Mouse (Mus musculus) megakaryocyte progenitor cell, adult 5-6 weeks (primary cell): Measurements from ENCODE around the gene Tmem151b. TPM values are rescaled to one million over a fixed set of nuclear protein-coding genes. Genes with fewer than 3 reads are reported as not detected.
A peak's percentile ranks its signal among the peaks of the same experiment; 100 is the strongest.

Experiments
- ATAC-seq: replicated peaks from 2 replicates; pipeline ENCODE4 v1.8.0; 2016; ENCODE audit warnings: mild to moderate bottlenecking, moderate TSS enrichment, inconsistent platforms; ENCODE audit not compliant: poor library complexity
- total RNA-seq, 2 experiments: library from RNA; stranded (forward) in 1 of 2; stranded (reverse) in 1 of 2; fragments of 157-497, 149-512 nt in 1 of 2; fragments of 200-1000 nt in 1 of 2; gene quantifications; 2 replicates each; pipeline versions ENCODE4 v1.2.3 to v1.2.4; 2015 to 2017

The Tmem151b gene
- total RNA-seq, 2 experiments from 2014 or later = 0.12 TPM; not detected in 1

DNA sequence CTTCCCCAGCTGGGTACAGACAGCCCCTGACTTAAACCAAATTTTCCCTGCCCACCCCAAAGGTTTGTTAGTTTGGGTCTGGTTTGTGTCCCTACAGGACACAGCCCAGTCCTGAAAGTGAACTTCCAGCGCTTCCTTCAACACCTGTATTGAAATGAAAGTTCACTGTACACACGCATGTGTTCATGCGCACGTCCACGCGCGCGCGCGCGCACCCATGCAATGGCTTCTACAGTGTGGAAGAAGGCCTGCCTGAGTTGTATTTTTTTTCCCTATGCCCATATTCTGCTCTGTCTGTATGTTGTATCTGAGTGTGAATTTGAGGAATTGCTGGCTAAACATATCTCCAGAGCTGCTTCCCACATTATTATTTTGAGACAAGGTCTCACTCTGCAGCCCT is 15.6 kb upstream of the Tmem151b start:
- no peak for ATAC-seq

GRCm38 (mm10) chr17:45564531-45565084 is 15.1 kb upstream of the Tmem151b start:
- ATAC-seq = no peak; the same call in 1 of the 2 replicates

- ATAC-seq = peak; percentile 83
Observed at GRCm38 (mm10) chr17:45563655-45564530, 14.4 kb upstream of the Tmem151b start, which contains the start of gene Slc35b2. Gene Slc35b2 (plus strand): TSS chr17:45563874.

GRCm38 (mm10) chr17:45563216-45563615 is 13.7 kb upstream of the Tmem151b start:
- no peak for ATAC-seq

DNA sequence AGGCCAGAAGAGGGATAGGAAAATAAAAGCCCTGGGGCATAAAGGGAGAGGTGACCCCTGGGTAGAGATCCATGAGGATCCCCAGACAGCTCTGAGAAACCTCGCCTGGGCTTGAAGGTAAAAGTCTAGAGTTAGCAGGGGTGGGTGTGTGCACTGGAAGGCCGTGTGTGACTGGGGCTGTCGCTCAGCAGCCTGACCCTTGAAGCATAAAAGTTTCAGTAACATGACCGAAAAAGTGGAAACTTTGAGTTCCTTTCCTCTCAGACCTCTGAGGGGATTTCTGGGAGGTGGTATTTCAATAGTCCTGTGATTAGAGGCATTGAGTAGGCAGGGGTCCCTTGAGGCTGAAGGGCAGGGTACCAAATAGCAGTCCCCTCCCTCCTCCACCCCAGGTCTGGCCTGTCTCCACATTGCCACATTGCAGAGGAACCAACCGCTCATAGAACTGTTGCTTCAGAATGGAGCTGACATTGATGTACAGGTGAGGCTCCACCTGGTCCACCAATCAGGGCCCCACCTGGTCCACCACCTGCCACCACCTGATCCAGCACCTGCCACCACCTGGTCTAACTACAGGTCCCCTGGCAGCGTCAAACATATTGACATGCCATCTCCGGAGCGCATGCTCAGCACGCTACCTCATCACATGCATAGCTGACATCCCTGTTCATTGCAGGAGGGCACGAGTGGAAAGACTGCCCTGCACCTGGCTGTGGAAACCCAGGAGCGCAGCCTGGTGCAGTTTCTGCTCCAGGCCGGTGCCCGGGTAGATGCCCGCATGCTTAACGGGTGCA is 10.5 kb upstream of the Tmem151b start:
- no peak for ATAC-seq

DNA sequence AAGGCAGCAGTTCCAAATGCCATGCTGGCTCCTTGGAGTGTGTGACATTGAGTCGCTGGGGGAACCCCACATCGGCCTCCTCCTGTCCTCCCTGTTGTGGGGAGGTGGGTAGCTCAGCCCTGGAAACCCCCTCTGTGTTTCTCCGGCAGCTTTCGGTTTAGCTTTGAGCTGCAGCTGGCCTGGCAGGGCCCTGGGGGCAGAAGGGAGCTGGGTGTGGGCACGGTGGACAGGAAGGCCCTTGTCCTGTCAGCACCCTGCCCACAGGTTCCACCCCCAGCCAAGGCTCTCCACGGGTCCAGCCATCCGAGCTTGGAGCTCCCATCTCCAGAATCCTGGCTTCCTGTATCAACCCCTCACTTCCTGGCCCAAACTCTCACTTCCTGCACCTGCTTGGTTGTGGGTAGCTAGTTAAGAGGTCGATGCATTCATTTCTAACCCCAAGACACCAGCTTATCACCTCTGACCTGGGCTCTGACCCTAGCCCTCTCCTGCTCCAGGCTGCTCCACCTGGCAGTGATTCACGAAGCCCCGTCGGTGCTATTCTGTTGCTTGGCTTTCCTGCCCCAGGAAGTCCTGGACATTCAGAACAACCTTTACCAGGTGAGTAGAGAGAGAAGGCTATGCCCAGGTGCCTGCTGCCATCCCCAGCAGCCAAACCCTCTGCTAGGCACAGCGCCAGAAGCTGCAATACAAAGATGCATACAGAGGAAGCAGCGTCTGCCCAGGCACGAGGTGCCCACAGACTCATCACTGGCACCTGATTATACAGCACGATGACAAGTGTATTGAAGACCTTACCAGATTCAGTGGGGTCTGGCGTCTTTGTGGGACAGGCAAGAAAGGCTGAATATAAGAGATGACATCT is 8.8 kb upstream of the Tmem151b start:
- ATAC-seq = no peak

- ATAC-seq = no peak
Observed at GRCm38 (mm10) chr17:45557246-45557824, 7.9 kb upstream of the Tmem151b start.

- ATAC-seq = peak; percentile 25; the same call in 1 of the 2 replicates
Observed at GRCm38 (mm10) chr17:45556514-45557245, 7.2 kb upstream of the Tmem151b start.

DNA sequence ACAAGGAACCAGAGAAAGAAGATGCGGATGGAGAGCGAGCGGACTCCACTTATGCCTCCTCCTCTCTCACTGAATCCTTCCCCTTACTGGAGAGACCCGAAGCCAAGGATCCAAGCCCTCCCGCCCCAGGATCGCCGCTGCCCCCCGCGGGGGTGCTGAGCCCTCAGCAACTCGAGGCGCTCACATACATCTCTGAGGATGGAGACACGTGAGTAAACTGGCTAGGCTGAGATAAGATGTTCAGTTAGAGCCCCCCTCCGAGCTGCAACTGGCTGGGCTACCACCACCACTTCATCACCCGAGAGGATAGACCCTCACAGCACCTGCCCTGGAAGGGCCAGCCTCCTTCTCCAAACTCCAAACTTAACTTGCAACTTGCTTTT is 6.6 kb upstream of the Tmem151b start:
- no peak for ATAC-seq

GRCm38 (mm10) chr17:45555452-45556106 is 6.1 kb upstream of the Tmem151b start, which contains the start of gene Nfkbie:
Gene Nfkbie (plus strand): TSS chr17:45555703.
- ATAC-seq = peak; percentile 82

- no peak for ATAC-seq
Observed at GRCm38 (mm10) chr17:45554420-45554819, 4.9 kb upstream of the Tmem151b start.

- ATAC-seq = no peak
Observed at GRCm38 (mm10) chr17:45553065-45553464, 3.6 kb upstream of the Tmem151b start.

DNA sequence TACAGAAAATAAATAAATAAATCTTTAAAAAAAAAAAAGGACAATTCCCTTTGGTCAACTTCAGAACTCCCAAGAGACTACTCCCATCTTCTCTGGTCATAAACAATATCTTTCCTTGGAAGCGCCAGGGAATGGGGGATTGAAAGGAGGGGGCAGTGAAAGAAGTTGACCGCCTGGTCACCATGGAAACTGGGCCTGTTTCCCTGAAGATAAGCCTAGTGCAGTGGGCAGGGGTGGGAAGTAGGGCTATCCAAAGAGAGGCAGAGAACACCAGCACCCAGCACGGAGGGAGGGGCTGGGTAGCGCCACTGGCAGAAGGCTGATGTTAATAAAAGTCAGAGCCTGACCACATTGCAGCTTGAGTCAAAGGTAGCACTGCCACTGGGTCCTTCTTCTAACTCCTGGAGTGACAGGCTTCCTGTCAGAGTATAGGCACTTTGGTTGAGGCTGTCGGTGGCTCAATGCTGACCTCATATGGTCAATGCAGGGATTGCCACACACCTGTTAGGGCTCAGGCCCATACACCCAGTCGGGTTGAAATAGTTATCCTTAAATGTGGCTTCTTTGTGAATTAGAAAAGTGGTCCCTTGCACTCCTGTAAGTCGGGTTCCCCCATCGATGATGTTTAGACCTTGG is 2.5 kb upstream of the Tmem151b start:
- ATAC-seq = peak; percentile 72

DNA sequence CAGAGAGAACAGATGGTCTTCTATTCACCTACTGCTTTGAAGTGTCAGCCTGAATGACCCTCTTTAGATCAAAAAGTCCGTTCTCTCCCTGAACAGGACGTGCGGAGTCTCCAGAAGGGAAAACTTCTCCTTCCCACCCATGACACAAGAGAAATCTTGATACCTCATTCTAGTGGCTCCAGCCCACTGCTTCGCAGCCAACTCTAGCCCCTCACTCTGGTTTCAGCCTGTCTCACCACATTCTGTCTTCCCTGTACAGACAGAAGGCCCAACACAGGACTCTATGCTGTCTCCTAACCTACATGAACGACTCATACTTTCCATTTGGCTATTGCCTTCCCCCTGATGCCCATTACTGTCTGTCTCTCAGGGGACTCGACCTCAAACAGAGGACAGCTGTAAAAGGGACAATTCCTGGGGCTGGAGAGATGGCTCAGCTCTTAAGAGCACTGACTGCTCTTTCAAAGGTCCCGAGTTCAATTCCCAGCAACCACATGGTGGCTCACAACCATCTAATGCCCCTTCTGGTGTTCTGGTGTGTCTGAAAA is 1.8 kb upstream of the Tmem151b start:
- ATAC-seq = no peak

DNA sequence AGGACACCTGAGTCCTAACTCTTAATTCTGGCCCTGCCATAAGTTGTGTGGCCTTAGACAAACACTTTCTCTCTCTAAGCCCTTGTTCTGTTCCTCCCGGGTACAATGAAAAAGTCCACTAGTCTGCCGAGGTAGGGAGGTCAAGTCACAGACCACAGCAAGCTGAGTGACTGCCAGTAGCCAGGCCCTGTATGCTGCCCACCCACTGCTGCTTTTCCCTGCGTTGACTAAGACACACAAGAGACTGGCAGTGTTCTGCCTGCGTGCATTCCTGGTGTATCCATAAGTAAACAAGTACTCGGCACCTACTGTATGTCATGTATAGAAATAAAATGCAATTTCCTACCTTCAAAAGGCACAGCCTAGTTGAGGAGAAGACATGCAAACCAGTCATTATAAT is 776 bp upstream of the Tmem151b start:
- ATAC-seq = no peak

- peak; percentile 17; the same call in 1 of the 2 replicates for ATAC-seq
Observed at GRCm38 (mm10) chr17:45548541-45549512, 650 bp downstream of the Tmem151b start.
